Mouse (Mus musculus) neural tube, embryonic 15.5 days (tissue): Measurements from ENCODE around the gene Map3k10. TPM values are rescaled to one million over a fixed set of nuclear protein-coding genes. Genes with fewer than 3 reads are reported as not detected.

Experiments
- ATAC-seq: fragments of 200-750 bp; cut with Nextera tagmentation; 2 replicates; pipeline ENCODE4 v1.8.0; 2017; ENCODE audit warnings: mild to moderate bottlenecking, moderate TSS enrichment, moderate library complexity; ENCODE audit not compliant: low FRiP score
- H3K27ac ChIP-seq: fragments of 300-500 bp; sonication (generic); replicated peaks from 2 replicates; pipeline ENCODE4 v1.5.1; 2015; ENCODE audit warnings: mild to moderate bottlenecking, inconsistent platforms
- H3K27me3 ChIP-seq: fragments of 300-500 bp; sonication (generic); replicated peaks from 2 replicates; pipeline ENCODE4 v1.6.1; 2015; ENCODE audit warnings: inconsistent platforms
- H3K36me3 ChIP-seq: fragments of 300-500 bp; sonication (generic); 2 replicates; pipeline ENCODE4 v1.6.1; 2015; ENCODE audit warnings: inconsistent platforms
- H3K4me1 ChIP-seq: fragments of 300-500 bp; sonication (generic); 2 replicates; pipeline ENCODE4 v1.6.1; 2015; ENCODE audit warnings: inconsistent platforms
- H3K4me2 ChIP-seq: fragments of 300-500 bp; sonication (generic); 2 replicates; pipeline ENCODE4 v1.6.1; 2015; ENCODE audit warnings: inconsistent platforms, mild to moderate bottlenecking, moderate library complexity
- H3K4me3 ChIP-seq: fragments of 300-500 bp; sonication (generic); replicated peaks from 2 replicates; pipeline ENCODE4 v1.5.1; 2015; ENCODE audit warnings: mild to moderate bottlenecking, inconsistent platforms
- H3K9ac ChIP-seq: fragments of 300-500 bp; sonication (generic); replicated peaks from 2 replicates; pipeline ENCODE4 v1.6.1; 2015; ENCODE audit warnings: mild to moderate bottlenecking, inconsistent platforms
- H3K9me3 ChIP-seq: fragments of 300-500 bp; sonication (generic); replicated peaks from 2 replicates; pipeline ENCODE4 v1.6.1; 2016; ENCODE audit warnings: inconsistent platforms
- WGBS: fragments of 180-500 bp; shearing (Covaris S2); methylation state at CpG from one replicate; pipeline ENCODE4 v1.1.7; 2015; ENCODE audit warnings: mixed read lengths; 5-methylcytosine and 5-hydroxymethylcytosine counted together
- polyA plus RNA-seq: library from polyadenylated mRNA; unstranded; fragments of >200 nt; fragmentation: Nextera tagmentation; extraction: Ambion mirVana; gene quantifications from 2 replicates; pipeline ENCODE4 v1.2.1, GENCODE M21; 2015

Map3k10 gene
- polyA plus RNA-seq, 1 experiment from 2014 or later, result 21.0 TPM

- Histone ChIP-seq H3K36me3 (peaks cover 72% of the 10 kb centered on the region), H3K9me3 (no peaks in the 10 kb centered on the region), H3K9ac (no peak overlapping the region), H3K4me1 (no peaks in the 10 kb centered on the region), H3K27me3 (no peaks in the 10 kb centered on the region), H3K27ac (no peak overlapping the region), H3K4me2 (no peak overlapping the region), H3K4me3 (no peak overlapping the region)
- 83% methylated on average over 7 of the region's 7 CpGs for WGBS
- no peak for ATAC-seq
These were observed 46.7 kb downstream of the Map3k10 start for GRCm38 (mm10) chr7:27627707-27628106.

DNA sequence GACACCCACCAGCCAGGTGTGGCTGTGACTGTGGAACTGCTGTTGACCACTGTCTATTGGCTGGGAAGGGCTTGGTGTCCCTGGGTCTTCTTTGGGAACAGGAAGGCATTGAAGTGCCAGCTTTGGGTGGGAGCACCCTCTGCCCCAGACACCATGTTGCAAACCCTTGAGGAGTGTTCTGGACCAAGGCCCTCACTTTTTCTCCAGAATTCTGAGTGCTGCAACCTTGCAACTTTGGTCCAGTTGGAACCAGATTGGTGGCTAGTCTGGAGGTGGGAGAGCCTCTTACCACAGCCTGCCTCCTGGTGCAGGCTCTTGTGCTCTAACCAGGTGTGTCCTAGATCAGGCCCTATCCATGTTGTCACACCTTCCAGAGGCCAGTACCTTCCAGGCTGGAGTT is 49.4 kb downstream of the Map3k10 start:
- Histone ChIP-seq H3K27me3 (no peaks in the 10 kb centered on the region), H3K36me3 (peaks cover 67% of the 10 kb centered on the region), H3K9me3 (no peaks in the 10 kb centered on the region), H3K4me3 (no peak overlapping the region), H3K27ac (no peak overlapping the region), H3K4me1 (no peaks in the 10 kb centered on the region), H3K9ac (no peak overlapping the region), H3K4me2 (no peak overlapping the region)
- ATAC-seq, result no peak

- H3K4me1 ChIP-seq, result no peaks in the 10 kb centered on the region
- WGBS, result 76% methylated on average over 1 of the region's 1 CpGs
- H3K4me2 ChIP-seq, result no peak overlapping the region
- no peak overlapping the region for H3K9ac ChIP-seq
- no peaks in the 10 kb centered on the region for H3K9me3 ChIP-seq
- no peak overlapping the region for H3K27ac ChIP-seq
- no peak for ATAC-seq
- H3K27me3 ChIP-seq, result no peaks in the 10 kb centered on the region
- no peak overlapping the region for H3K4me3 ChIP-seq
- peaks cover 64% of the 10 kb centered on the region for H3K36me3 ChIP-seq
These were observed 52.2 kb downstream of the Map3k10 start for GRCm38 (mm10) chr7:27622234-27622633.

DNA sequence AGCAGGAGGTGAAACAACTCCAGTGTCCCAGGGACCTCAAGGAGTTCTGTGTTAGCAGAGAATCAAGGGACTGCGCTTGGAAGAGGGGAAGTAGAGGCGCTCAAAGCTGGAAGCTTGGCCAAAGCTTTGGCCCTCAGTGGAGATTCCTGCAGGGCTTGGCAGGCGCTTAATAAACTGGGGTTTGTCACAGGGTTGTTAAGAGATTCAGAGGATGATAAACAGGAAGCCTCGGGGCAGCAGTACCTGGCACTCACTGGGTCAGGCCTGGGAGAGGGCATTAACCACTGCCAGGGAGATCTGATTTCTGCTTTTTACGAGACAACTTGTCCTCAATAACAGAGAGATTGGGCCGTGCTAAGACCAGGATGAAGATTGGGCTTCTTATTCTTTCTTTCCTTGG is 53.4 kb downstream of the Map3k10 start:
- Histone ChIP-seq H3K27me3 (no peaks in the 10 kb centered on the region), H3K4me2 (no peak overlapping the region), H3K9me3 (no peaks in the 10 kb centered on the region), H3K9ac (no peak overlapping the region), H3K4me3 (no peak overlapping the region), H3K27ac (no peak overlapping the region), H3K4me1 (no peaks in the 10 kb centered on the region), H3K36me3 (peaks cover 69% of the 10 kb centered on the region)
- 80% methylated on average over 6 of the region's 6 CpGs for WGBS
- ATAC-seq, result no peak

DNA sequence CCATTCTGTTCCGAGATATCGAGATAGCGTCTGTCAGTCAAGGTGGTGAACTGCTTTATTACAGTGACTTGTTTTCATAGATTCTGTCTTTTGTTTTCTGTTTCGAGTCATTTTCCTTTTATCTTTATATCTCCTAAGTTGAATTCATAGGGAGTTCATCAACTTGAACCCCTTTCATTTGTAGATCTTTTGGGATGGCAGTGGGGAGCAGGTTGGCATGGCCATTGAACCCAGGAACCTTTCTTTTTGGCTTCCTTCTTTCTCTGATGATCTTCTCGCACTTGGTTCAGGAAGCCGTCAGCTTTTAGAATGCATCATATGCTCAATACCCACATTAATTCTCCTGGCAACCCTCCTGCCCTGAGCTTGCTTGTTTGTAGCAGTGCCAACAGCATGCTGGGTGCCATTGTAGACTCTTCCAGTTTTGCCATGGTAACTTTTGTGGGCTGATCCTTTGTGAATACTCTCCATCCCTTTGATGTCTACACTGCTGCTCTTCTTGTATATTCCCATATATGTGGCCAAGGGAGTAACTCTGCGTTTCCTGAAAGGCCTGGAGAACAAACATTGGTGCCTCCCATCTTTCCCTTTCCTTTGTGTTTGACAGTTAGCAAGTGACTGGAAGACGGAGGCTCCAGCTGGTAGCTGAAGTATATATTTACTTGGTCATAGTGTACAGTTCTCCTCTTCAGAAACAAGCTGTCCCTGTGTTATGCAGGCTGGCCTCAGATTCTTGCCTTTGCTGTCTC is 60.5 kb downstream of the Map3k10 start:
- Histone ChIP-seq H3K36me3 (peaks cover 50% of the 10 kb centered on the region), H3K4me2 (no peak overlapping the region)

GRCm38 (mm10) chr7:27612940-27613339 is 61.5 kb downstream of the Map3k10 start:
- Histone ChIP-seq H3K36me3 (peaks cover 41% of the 10 kb centered on the region), H3K27me3 (no peaks in the 10 kb centered on the region), H3K4me2 (no peak overlapping the region), H3K9me3 (no peaks in the 10 kb centered on the region), H3K4me1 (peaks cover 22% of the 10 kb centered on the region), H3K4me3 (no peak overlapping the region), H3K9ac (no peak overlapping the region), H3K27ac (0 out of 2 replicates have a peak overlapping the region, but pooled peaks have one; percentile 67)
- 60% methylated on average over 4 of the region's 4 CpGs for WGBS
- ATAC-seq, result no peak

More for the DNA sequence above, 60.5 kb downstream of the Map3k10 start:
- Histone ChIP-seq H3K4me1 (peaks cover 18% of the 10 kb centered on the region), H3K27ac (peak overlapping the region; percentile 67), H3K9ac (no peak overlapping the region), H3K4me3 (no peak overlapping the region), H3K9me3 (no peaks in the 10 kb centered on the region), H3K27me3 (no peaks in the 10 kb centered on the region)
- ATAC-seq, result peak; percentile 59; the same call in 1 of the 2 replicates
- WGBS, result 39% methylated on average over 8 of the region's 8 CpGs

GRCm38 (mm10) chr7:27610871-27611270 is 63.5 kb downstream of the Map3k10 start:
- peaks cover 43% of the 10 kb centered on the region for H3K4me1 ChIP-seq
- no peak overlapping the region for H3K4me3 ChIP-seq
- no peaks in the 10 kb centered on the region for H3K9me3 ChIP-seq
- H3K36me3 ChIP-seq, result peaks cover 20% of the 10 kb centered on the region
- no peak for ATAC-seq
- no peaks in the 10 kb centered on the region for H3K27me3 ChIP-seq
- H3K4me2 ChIP-seq, result no peak overlapping the region
- H3K9ac ChIP-seq, result no peak overlapping the region
- WGBS, result 93% methylated on average over 5 of the region's 5 CpGs
- no peak overlapping the region for H3K27ac ChIP-seq

DNA sequence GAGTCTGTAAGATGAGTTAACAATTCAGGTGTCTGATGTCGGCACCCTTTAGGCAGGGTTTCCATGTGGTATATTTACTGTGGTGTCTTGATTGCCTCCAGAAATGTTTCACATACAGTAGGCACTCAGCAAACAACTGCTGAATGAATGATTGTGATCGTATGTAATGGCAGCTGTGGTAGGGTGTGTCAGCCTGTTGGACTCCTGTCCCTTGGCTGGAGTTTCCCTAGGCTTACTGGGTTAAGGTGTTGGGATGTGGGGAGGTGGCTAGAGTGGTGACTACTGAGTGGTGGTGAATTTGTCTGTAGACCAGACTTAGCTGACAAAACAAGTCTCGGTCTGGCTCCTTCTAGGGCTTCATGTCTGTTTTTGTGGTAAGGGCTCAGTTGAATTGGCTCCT is 64.0 kb downstream of the Map3k10 start:
- ATAC-seq, result no peak
- no peak overlapping the region for H3K4me2 ChIP-seq
- H3K27me3 ChIP-seq, result no peaks in the 10 kb centered on the region
- no peaks in the 10 kb centered on the region for H3K9me3 ChIP-seq
- peaks cover 48% of the 10 kb centered on the region for H3K4me1 ChIP-seq
- H3K4me3 ChIP-seq, result no peak overlapping the region
- no peak overlapping the region for H3K27ac ChIP-seq
- 95% methylated on average over 3 of the region's 3 CpGs for WGBS
- peaks cover 20% of the 10 kb centered on the region for H3K36me3 ChIP-seq
- H3K9ac ChIP-seq, result no peak overlapping the region

DNA sequence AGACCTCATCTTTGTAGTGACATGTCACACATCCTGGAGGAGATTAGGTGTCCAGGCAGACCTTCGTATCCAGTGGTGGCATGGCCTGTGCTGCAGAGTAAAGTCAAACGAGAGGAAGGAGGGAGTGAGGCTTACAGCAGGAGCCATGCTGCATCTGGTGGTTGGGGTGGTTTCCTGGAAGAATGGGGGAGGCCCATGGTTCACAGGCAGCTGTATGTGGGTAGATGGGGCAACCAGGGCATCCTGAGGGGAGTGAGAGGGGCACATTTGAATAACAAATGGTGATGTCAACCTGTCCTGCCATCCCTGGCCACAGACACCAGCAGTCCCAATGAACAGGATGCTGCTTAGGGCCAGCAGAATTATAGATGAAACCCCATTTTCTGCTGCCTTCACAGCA is 64.7 kb downstream of the Map3k10 start:
- Histone ChIP-seq H3K27me3 (no peaks in the 10 kb centered on the region), H3K4me1 (peaks cover 52% of the 10 kb centered on the region), H3K4me3 (no peak overlapping the region), H3K27ac (no peak overlapping the region), H3K4me2 (no peak overlapping the region), H3K9ac (no peak overlapping the region), H3K9me3 (no peaks in the 10 kb centered on the region), H3K36me3 (peaks cover 20% of the 10 kb centered on the region)
- WGBS, result 84% methylated on average over 2 of the region's 2 CpGs
- no peak for ATAC-seq

DNA sequence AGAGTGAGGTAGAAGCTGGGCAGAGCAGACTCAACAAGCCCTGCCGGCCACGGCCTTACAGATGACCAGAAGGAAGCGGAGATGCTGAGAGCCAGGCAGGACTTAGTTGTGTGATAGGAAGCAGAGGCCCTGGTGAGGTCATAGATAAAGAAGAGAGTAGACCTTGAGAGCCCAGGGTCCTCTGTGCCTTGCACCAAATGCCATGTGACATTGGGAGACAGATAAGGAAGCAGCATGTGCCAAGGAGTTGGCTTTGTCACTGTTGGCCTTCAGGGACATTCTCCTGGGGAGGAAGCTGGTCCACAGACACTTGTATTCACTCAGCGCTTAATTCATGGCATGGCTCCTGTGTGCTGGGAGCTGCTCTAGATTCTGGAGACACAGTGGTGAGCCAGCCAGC is 65.1 kb downstream of the Map3k10 start:
- H3K36me3 ChIP-seq, result peaks cover 20% of the 10 kb centered on the region
- H3K9me3 ChIP-seq, result no peaks in the 10 kb centered on the region
- no peak overlapping the region for H3K4me2 ChIP-seq
- peaks cover 52% of the 10 kb centered on the region for H3K4me1 ChIP-seq
- H3K9ac ChIP-seq, result no peak overlapping the region
- 96% methylated on average over 4 of the region's 4 CpGs for WGBS
- H3K27ac ChIP-seq, result no peak overlapping the region
- no peak overlapping the region for H3K4me3 ChIP-seq
- no peak for ATAC-seq
- no peaks in the 10 kb centered on the region for H3K27me3 ChIP-seq

DNA sequence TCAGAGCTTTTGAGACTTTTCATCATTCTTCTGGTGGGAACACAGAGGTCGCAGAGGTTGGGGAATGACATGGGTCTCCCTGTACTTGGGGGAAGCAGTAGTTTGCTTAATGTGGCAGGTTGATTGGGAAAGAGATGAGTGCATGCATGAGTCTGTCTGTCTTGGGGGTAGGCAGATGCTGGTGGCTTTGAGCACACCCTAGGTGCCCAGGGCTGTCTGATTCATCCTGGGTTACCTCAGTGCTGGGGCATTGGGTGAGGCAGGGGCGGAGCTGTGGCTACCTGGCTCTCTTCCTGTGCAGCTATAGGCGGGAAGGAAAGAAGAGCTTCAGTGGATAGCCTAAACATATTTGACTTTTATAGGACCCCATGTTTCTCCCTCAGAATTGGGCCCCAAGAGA is 66.3 kb downstream of the Map3k10 start:
- Histone ChIP-seq H3K4me2 (no peak overlapping the region), H3K9ac (no peak overlapping the region), H3K36me3 (peaks cover 20% of the 10 kb centered on the region), H3K27ac (0 out of 2 replicates have a peak overlapping the region, but pooled peaks have one; percentile 33), H3K4me3 (no peak overlapping the region), H3K9me3 (no peaks in the 10 kb centered on the region), H3K27me3 (no peaks in the 10 kb centered on the region), H3K4me1 (peaks cover 50% of the 10 kb centered on the region)
- 93% methylated on average over 3 of the region's 3 CpGs for WGBS
- ATAC-seq, result no peak

GRCm38 (mm10) chr7:27607580-27607979 is 66.8 kb downstream of the Map3k10 start:
- Histone ChIP-seq H3K9ac (no peak overlapping the region; the same call in 1 of the 2 replicates), H3K4me3 (no peak overlapping the region), H3K27me3 (no peaks in the 10 kb centered on the region), H3K27ac (0 out of 2 replicates have a peak overlapping the region, but pooled peaks have one; percentile 51), H3K4me2 (no peak overlapping the region), H3K36me3 (peaks cover 20% of the 10 kb centered on the region), H3K4me1 (peaks cover 47% of the 10 kb centered on the region), H3K9me3 (no peaks in the 10 kb centered on the region)
- peak; percentile 49; the same call in 1 of the 2 replicates for ATAC-seq
- 37% methylated on average over 5 of the region's 5 CpGs for WGBS
